Mouse (Mus musculus) cerebellum, postnatal 4 days (tissue): ENCODE results near the gene Glra2.
"Not testable (repeated sequence)": the region's sequence is repeated elsewhere in the genome, so short reads cannot be mapped to it uniquely, and the experiment has no call there.

Source experiments
- DNase-seq, 2 experiments: peaks; one replicate each; pipeline ENCODE4 v3.0.0; 2022; ENCODE audit warnings: low spot score in 2 of 2, mixed read lengths in 1 of 2

Glra2 gene

GRCm38 (mm10) chrX:165326939-165327698 is at the start of gene Glra2:
Gene Glra2 (minus strand): TSS chrX:165327393.
- peak in 1 of 2 experiments; percentile 2 for DNase-seq

- DNase-seq: peak in 1 of 2 experiments; percentile 53
Observed at GRCm38 (mm10) chrX:165362798-165363197, 35.6 kb upstream of the Glra2 start.

GRCm38 (mm10) chrX:165344611-165345010 is 17.4 kb upstream of the Glra2 start:
- DNase-seq: peak in 1 of 2 experiments; percentile 8

DNA sequence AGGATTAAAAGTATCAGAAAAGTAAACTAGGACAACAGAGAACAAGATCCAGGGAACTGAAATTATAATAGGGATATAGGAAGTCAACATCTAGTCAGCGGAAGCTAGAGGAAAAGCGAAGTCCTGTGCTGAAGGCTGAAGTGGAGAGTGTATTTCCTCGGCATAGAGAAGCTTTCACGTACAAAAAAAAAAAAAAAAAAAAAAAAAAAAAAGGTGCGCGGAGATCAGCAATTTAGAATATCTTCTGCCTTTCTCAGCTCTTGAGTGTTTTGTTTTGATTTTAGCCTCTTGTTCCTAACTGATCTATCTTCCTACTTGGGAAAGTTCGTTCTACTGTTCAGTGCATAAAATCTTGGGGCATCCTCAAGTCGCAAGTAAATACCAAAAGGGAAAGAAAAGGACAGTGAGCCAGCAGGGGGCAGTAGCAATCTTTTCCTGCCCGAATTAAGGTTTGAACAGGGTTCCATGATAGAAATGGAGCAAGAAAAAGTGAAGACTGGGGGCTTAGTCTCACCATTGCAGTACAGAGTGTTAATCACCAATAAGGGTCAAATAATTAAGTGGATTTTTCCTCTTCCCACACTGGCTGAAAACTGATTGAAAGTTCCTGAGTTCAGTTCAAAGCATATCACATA is 623 bp upstream of the Glra2 start:
- DNase-seq: peak; percentile 21 to 63

DNA sequence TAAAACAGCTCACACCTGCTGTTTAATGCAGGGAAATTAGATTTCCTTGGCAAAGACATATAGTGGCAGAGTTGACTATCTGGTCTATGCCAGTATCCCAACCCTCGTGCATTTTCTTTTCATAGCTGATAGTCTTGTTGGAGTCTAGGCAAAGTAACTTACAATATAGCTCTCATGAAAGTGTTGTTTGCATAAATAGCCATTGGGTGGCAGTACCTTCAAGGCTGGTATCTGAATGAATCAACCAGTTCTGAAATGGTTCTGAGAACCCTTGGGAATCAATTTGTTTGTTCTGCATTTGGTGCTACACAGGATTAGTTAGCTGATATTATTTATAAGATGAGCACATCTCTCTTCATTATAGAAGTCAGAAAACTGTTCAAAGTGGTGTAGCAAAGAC is 133.6 kb downstream of the Glra2 start:
- DNase-seq: no peak

GRCm38 (mm10) chrX:165191170-165191569 is 136.0 kb downstream of the Glra2 start:
- no peak for DNase-seq

GRCm38 (mm10) chrX:165182948-165183347 is 144.2 kb downstream of the Glra2 start:
- not testable (repeated sequence) for DNase-seq

GRCm38 (mm10) chrX:165156549-165156948 is 170.6 kb downstream of the Glra2 start:
- DNase-seq: no peak

GRCm38 (mm10) chrX:165104171-165104570 is 223.0 kb downstream of the Glra2 start:
- DNase-seq: no peak
